Mouse (Mus musculus) CH12.LX (cell line): ENCODE measurements around the gene Trim16. TPM values are rescaled to one million over a fixed set of nuclear protein-coding genes. Genes with fewer than 3 reads are reported as not detected.

ENCODE experiments used
- DNase-seq: peaks from one replicate; pipeline ENCODE4 v3.0.0-alpha.2; 2013; ENCODE audit errors: extremely low read depth
- H3K27ac ChIP-seq: 2 replicates; pipeline ENCODE4 v1.5.1; 2012; ENCODE audit warnings: low read depth, mild to moderate bottlenecking, control low read depth, moderate library complexity; ENCODE audit not compliant: insufficient read depth
- H3K27me3 ChIP-seq: replicated peaks from 2 replicates; pipeline ENCODE3; 2012; ENCODE audit warnings: inconsistent platforms
- H3K36me3 ChIP-seq, 2 experiments: replicated peaks in 1 of 2; 2 replicates each; pipeline versions ENCODE3 to v1.6.1; 2012; ENCODE audit warnings: inconsistent platforms in 1 of 2, low read length in 1 of 2, mild to moderate bottlenecking in 1 of 2, mixed read lengths in 1 of 2, moderate library complexity in 1 of 2; ENCODE audit not compliant: control insufficient read depth in 1 of 2, insufficient read depth in 1 of 2
- H3K4me1 ChIP-seq, 2 experiments: 2 replicates each; pipeline ENCODE4 v1.6.1; 2012; ENCODE audit warnings: inconsistent platforms in 1 of 2, moderate library complexity in 1 of 2; ENCODE audit not compliant: insufficient read depth in 2 of 2, control insufficient read depth in 1 of 2
- H3K4me2 ChIP-seq: 2 replicates; pipeline ENCODE4 v1.6.1; 2012; ENCODE audit warnings: low read depth, mild to moderate bottlenecking, control low read depth; ENCODE audit not compliant: poor library complexity, insufficient read depth, severe bottlenecking
- H3K4me3 ChIP-seq, 3 experiments: fragments of 150-350 bp in 1 of 3; sonication (generic) in 1 of 3; replicated peaks in 1 of 3; 2 replicates each; pipeline versions ENCODE3 to v1.5.1; 2011 to 2012; ENCODE audit warnings: low read depth in 2 of 3, low read length in 2 of 3, mild to moderate bottlenecking in 2 of 3, moderate library complexity in 2 of 3, control low read depth in 1 of 3, improper control_type of control experiment in 1 of 3, inconsistent platforms in 1 of 3, mixed read lengths in 1 of 3; ENCODE audit not compliant: poor library complexity in 1 of 3
- H3K79me2 ChIP-seq: replicated peaks from 2 replicates; pipeline ENCODE4 v1.6.1; 2012; ENCODE audit warnings: mild to moderate bottlenecking, moderate library complexity; ENCODE audit not compliant: control insufficient read depth, poor library complexity, insufficient read depth, severe bottlenecking; ENCODE audit errors: extremely low read depth
- H3K9ac ChIP-seq: 2 replicates; pipeline ENCODE4 v1.6.1; 2012; ENCODE audit warnings: low read depth, mild to moderate bottlenecking, control low read depth, moderate library complexity; ENCODE audit not compliant: insufficient read depth
- H3K9me3 ChIP-seq: replicated peaks from 2 replicates; pipeline ENCODE3; 2012; ENCODE audit warnings: low read length, inconsistent platforms, mixed read lengths
- CHD1 ChIP-seq: IDR thresholded peaks from 2 replicates; pipeline ENCODE4 v1.6.1; 2012; ENCODE audit warnings: low read depth, low read length, improper control_type of control experiment, inconsistent platforms
- E2F4 ChIP-seq: IDR thresholded peaks from 2 replicates; pipeline ENCODE4 v1.6.1; 2011; ENCODE audit warnings: low read depth, low read length, improper control_type of control experiment; ENCODE audit not compliant: insufficient replicate concordance
- ELF1 ChIP-seq: IDR thresholded peaks from 2 replicates; pipeline ENCODE4 v1.6.1; 2014; ENCODE audit warnings: low read depth, mild to moderate bottlenecking, inconsistent platforms, low read length, improper control_type of control experiment
- EP300 ChIP-seq: IDR thresholded peaks from 2 replicates; pipeline ENCODE4 v1.6.1; 2011; ENCODE audit warnings: low read length, improper control_type of control experiment
- GABPA ChIP-seq: IDR thresholded peaks from 2 replicates; pipeline ENCODE4 v1.6.1; 2012; ENCODE audit warnings: low read depth, low read length, improper control_type of control experiment, inconsistent platforms; ENCODE audit not compliant: insufficient replicate concordance
- HCFC1 ChIP-seq: IDR thresholded peaks from 2 replicates; pipeline ENCODE4 v1.6.1; 2012; ENCODE audit warnings: low read depth, mild to moderate bottlenecking, inconsistent platforms, low read length, improper control_type of control experiment
- MAFK ChIP-seq: IDR thresholded peaks from 2 replicates; pipeline ENCODE4 v1.6.1; 2011; ENCODE audit warnings: low read length, improper control_type of control experiment; ENCODE audit not compliant: insufficient replicate concordance
- MAX ChIP-seq: IDR thresholded peaks from 2 replicates; pipeline ENCODE4 v1.6.1; 2011; ENCODE audit warnings: low read length, improper control_type of control experiment
- MAZ ChIP-seq: IDR thresholded peaks from 2 replicates; pipeline ENCODE4 v1.6.1; 2012; ENCODE audit warnings: low read depth, mild to moderate bottlenecking, inconsistent platforms, low read length, improper control_type of control experiment, moderate library complexity
- MEF2A ChIP-seq: IDR thresholded peaks from 2 replicates; pipeline ENCODE4 v1.6.1; 2014; ENCODE audit warnings: low read depth, mild to moderate bottlenecking, inconsistent platforms, low read length, improper control_type of control experiment, borderline replicate concordance
- MXI1 ChIP-seq: IDR thresholded peaks from 2 replicates; pipeline ENCODE4 v1.6.1; 2011; ENCODE audit warnings: mild to moderate bottlenecking, low read depth, low read length, improper control_type of control experiment
- MYC ChIP-seq: IDR thresholded peaks from 2 replicates; pipeline ENCODE4 v1.6.1; 2011; ENCODE audit warnings: low read depth, mild to moderate bottlenecking, improper control_type of control experiment, low read length
- NELFE ChIP-seq: IDR thresholded peaks from 2 replicates; pipeline ENCODE4 v1.6.1; 2011; ENCODE audit warnings: low read depth, low read length, improper control_type of control experiment
- POLR2A ChIP-seq: IDR thresholded peaks from 2 replicates; pipeline ENCODE4 v1.6.1; 2011; ENCODE audit warnings: low read depth, mild to moderate bottlenecking, improper control_type of control experiment, low read length
- RAD21 ChIP-seq: IDR thresholded peaks from 2 replicates; pipeline ENCODE4 v1.6.1; 2011; ENCODE audit warnings: low read depth, mild to moderate bottlenecking, low read length, improper control_type of control experiment, moderate library complexity
- SIN3A ChIP-seq: IDR thresholded peaks from 2 replicates; pipeline ENCODE4 v1.6.1; 2012; ENCODE audit warnings: low read length, improper control_type of control experiment, inconsistent platforms
- SMC3 ChIP-seq: IDR thresholded peaks from 2 replicates; pipeline ENCODE4 v1.6.1; 2011; ENCODE audit warnings: low read depth, low read length, improper control_type of control experiment
- TBP ChIP-seq: conservative IDR thresholded peaks from 2 replicates; pipeline ENCODE4 v1.6.1; 2011; ENCODE audit warnings: low read depth, low read length, improper control_type of control experiment
- TCF12 ChIP-seq: IDR thresholded peaks from 2 replicates; pipeline ENCODE4 v1.6.1; 2014; ENCODE audit warnings: low read depth, mild to moderate bottlenecking, inconsistent platforms, low read length, improper control_type of control experiment
- UBTF ChIP-seq: IDR thresholded peaks from 2 replicates; pipeline ENCODE4 v1.6.1; 2012; ENCODE audit warnings: low read depth, mild to moderate bottlenecking, inconsistent platforms, low read length, improper control_type of control experiment, moderate library complexity
- USF1 ChIP-seq: IDR thresholded peaks from 2 replicates; pipeline ENCODE4 v1.6.1; 2014; ENCODE audit warnings: low read depth, mild to moderate bottlenecking, inconsistent platforms, low read length, improper control_type of control experiment
- dilution Hi-C: fragments of 300-500 bp; cut with MboI; formaldehyde crosslinking; loops from 2 replicates; pipeline ENCODE4 v1.14.3; 2020; ENCODE audit warnings: low sequenced_read_pairs; ENCODE audit not compliant: extremely low pct_unique_long_range_greater_than_20kb, extremely low pct_ligation_motif_present
- in situ Hi-C: fragments of 300-500 bp; cut with MboI; formaldehyde crosslinking; loops from 3 replicates; pipeline ENCODE4 v1.14.3; 2019; ENCODE audit warnings: low sequenced_read_pairs, low pct_ligation_motif_present, low pct_unique_long_range_greater_than_20kb, mixed read lengths
- polyA plus RNA-seq: library from polyadenylated mRNA; unstranded; fragments of >175 nt; gene quantifications from 2 replicates; pipeline ENCODE4 v1.2.1, GENCODE M21; 2012; ENCODE audit warnings: low read depth; ENCODE audit not compliant: insufficient read length
- total RNA-seq, 2 experiments: library from RNA; depleted of rRNA; stranded (reverse); fragments of 300-350 nt in 1 of 2; fragments of >200 nt in 1 of 2; gene quantifications; 2 replicates each; pipeline ENCODE4 v1.2.3; 2012 to 2014

The Trim16 gene
- total and polyA plus RNA-seq, 3 experiments, result not detected

DNA sequence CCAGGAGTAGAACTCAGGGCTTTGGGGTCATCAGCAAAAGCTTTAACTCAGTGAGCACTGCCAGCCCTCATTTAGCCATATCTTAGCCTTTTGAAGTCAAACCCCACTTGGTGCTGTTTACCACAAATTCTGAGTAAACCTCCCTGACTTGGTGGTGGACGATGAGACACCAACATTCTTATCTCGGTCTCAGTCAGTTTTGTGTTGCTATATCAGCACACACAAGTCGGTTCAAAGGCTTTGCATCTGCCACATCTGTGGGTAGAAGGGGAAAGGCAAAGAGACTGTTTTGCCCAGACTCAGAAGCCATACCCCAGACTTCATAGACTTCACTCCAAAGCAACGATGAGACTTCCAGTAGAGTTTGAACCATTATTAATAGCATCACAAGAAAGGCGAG is 24.5 kb downstream of the Trim16 start:
- Histone ChIP-seq H3K36me3 (no peaks in the 10 kb centered on the region), H3K27me3 (no peaks in the 10 kb centered on the region), H3K27ac (no peak overlapping the region), H3K79me2 (no peaks in the 10 kb centered on the region), H3K9ac (no peak overlapping the region), H3K9me3 (no peaks in the 10 kb centered on the region), H3K4me2 (no peak overlapping the region), H3K4me3 (no peak overlapping the region), H3K4me1 (peaks cover 2 to 11% of the 10 kb centered on the region in 2 experiments)
- TF ChIP-seq CHD1, result no peak
- no peak for TF ChIP-seq RAD21
- TF ChIP-seq MAX, result no peak
- no peak for TF ChIP-seq MYC
- TF ChIP-seq E2F4, result no peak
- no peak for TF ChIP-seq SIN3A
- TF ChIP-seq USF1, result no peak
- no peak for DNase-seq
- dilution Hi-C loops (no loop called here), in situ Hi-C loops (no loop called here)

DNA sequence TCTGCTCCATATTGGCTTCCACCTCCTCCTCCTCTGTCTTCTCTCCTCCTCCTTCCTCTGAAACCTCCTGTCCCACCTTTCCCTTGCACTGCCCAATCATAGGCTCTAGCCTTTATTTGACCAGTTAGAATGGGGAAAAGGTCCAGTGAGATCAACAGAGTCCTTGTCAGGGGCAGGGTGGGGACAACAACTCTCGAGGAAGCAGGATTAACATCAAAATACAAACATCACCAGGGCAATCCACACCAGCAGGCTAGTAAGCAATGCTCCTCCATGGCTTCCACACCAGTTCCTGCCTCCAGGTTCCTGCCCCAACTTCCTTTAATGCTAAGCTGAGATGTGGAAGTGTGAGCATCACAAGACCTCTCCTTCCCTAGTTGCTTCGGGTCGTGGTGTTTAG is 25.7 kb downstream of the Trim16 start:
- H3K9ac ChIP-seq, result no peak overlapping the region
- no peak overlapping the region for H3K4me2 ChIP-seq
- no peaks in the 10 kb centered on the region for H3K36me3 ChIP-seq
- peaks cover 2 to 11% of the 10 kb centered on the region in 2 experiments for H3K4me1 ChIP-seq
- no peaks in the 10 kb centered on the region for H3K9me3 ChIP-seq
- in situ Hi-C loops, result loop anchor here (5.0 kb wide), 1 partner anchor 88 kb away; no protein-coding TSS in a partner anchor
- no peak for TF ChIP-seq MEF2A
- TF ChIP-seq HCFC1, result no peak
- TF ChIP-seq GABPA, result no peak
- TF ChIP-seq MXI1, result no peak
- TF ChIP-seq, all 38 proteins: peak for 0
- no peak overlapping the region for H3K4me3 ChIP-seq
- dilution Hi-C loops, result no loop called here
- DNase-seq, result no peak
- H3K79me2 ChIP-seq, result no peaks in the 10 kb centered on the region
- no peak overlapping the region for H3K27ac ChIP-seq
- H3K27me3 ChIP-seq, result no peaks in the 10 kb centered on the region

DNA sequence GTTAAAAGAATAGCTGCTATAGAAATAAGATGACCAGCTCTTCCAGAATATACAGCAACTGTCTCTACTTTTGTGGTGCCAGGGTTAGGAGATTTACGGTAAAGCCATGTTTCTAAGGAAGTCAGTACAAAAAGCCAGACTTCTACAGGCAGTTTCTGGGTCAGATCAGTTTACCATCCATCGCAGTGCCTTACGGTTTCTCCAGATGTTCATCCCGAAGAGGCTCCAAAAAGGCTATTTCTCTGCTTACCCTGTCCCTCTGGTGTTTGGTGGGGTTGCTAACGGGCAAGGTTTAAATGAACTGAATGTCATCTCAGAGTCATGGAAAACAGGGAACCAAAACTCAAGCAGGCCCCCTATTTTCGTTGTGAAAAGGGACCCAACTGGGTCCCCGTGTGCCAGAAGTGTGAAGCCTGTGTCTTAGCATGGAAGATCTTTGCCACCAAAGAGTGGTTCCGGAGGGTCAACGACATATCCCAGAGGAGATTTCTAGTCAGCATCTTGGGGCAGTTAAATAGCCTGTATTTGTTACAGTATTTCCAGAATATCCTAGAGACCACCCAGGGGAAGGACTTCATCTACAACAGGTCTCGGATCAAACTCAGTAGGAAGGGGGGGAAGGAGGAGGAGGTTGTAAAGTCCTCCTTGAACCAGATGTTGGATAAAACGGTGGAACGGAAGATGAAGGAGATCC is 27.1 kb downstream of the Trim16 start, which contains the start of gene Fbxw10:
Gene Fbxw10 (plus strand): TSS at position 109 of the 694 bp plus-strand sequence.
- H3K4me2 ChIP-seq, result peak within 1 kb of the TSS; percentile 52
- dilution Hi-C loops (no loop called here), in situ Hi-C loops (loop anchor here (5.0 kb wide), 1 partner anchor 90 kb away; no protein-coding TSS in a partner anchor)
- no peaks in the 10 kb centered on the region for H3K27me3 ChIP-seq
- peak within 1 kb of the TSS; percentile 29 for H3K9ac ChIP-seq
- TF ChIP-seq POLR2A, result peak; percentile 48; the same call in 1 of the 2 replicates
- no peak for TF ChIP-seq UBTF
- TF ChIP-seq MAFK, result no peak
- TF ChIP-seq SMC3, result no peak
- TF ChIP-seq EP300, result peak; percentile 22; the same call in 1 of the 2 replicates
- TF ChIP-seq NELFE, result peak; percentile 46; the same call in 1 of the 2 replicates
- TF ChIP-seq ELF1, result peak; percentile 72
- 0 out of 2 replicates have a peak, but pooled peaks have one; percentile 31 for TF ChIP-seq MYC
- peak; percentile 69; the same call in 1 of the 2 replicates for TF ChIP-seq SIN3A
- TF ChIP-seq TCF12, result peak; percentile 39; the same call in 1 of the 2 replicates
- TF ChIP-seq MAZ, result no peak
- peak; percentile 45 for TF ChIP-seq HCFC1
- TF ChIP-seq TBP, result peak; percentile 85
- TF ChIP-seq MXI1, result peak; percentile 100
- peaks cover 2 to 11% of the 10 kb centered on the region in 2 experiments for H3K4me1 ChIP-seq
- H3K36me3 ChIP-seq, result no peaks in the 10 kb centered on the region
- H3K4me3 ChIP-seq, result peak within 1 kb of the TSS in 2 of 3 experiments; percentile 33 to 45
- H3K9me3 ChIP-seq, result no peaks in the 10 kb centered on the region
- H3K79me2 ChIP-seq, result no peaks in the 10 kb centered on the region
- peak; percentile 49 for DNase-seq
- no peak within 1 kb of the TSS for H3K27ac ChIP-seq
